Mouse (Mus musculus): ENCODE measurements around the gene Ovol3. TPM values are rescaled to one million over a fixed set of nuclear protein-coding genes. Genes with fewer than 3 reads are reported as not detected.
"Not testable (repeated sequence)": the region's sequence is repeated elsewhere in the genome, so short reads cannot be mapped to it uniquely, and the experiment has no call there.

The Ovol3 gene
- polyA plus RNA-seq, 1 experiment from 2014 or later = not detected

- no peak for ATAC-seq (ENCODE audit: low read depth)
Measured at GRCm38 (mm10) chr7:30265041-30265440, 29.5 kb upstream of the Ovol3 start.

GRCm38 (mm10) chr7:30251956-30252954, 16.7 kb upstream of the Ovol3 start:
- WGBS = 89% methylated on average over 12 of the region's 12 CpGs
- no peak overlapping the region for H3K27ac ChIP-seq (replicated peaks)

More at GRCm38 (mm10) chr7:30265041-30265440, 29.5 kb upstream of the Ovol3 start:
- no peaks in the 10 kb centered on the region for H3K27me3 ChIP-seq
- H3K4me3 ChIP-seq = no peak overlapping the region
- no peaks in the 10 kb centered on the region for H3K4me1 ChIP-seq (replicated peaks)
- H3K9ac ChIP-seq = no peak overlapping the region
- no peaks in the 10 kb centered on the region for H3K9me3 ChIP-seq
- H3K36me3 ChIP-seq = 0 out of 2 replicates have a peak, but pooled peaks cover 3% of the 10 kb centered on the region
- no peak overlapping the region for H3K4me2 ChIP-seq
- 88% methylated on average over 2 of the region's 2 CpGs for WGBS
- H3K27ac ChIP-seq (replicated peaks) = no peak overlapping the region

GRCm38 (mm10) chr7:30237374-30237773, 1.8 kb upstream of the Ovol3 start:
- not testable (repeated sequence) for H3K4me3 ChIP-seq; H3K9me3 ChIP-seq; H3K27me3 ChIP-seq; ATAC-seq (ENCODE audit: low read depth); H3K4me2 ChIP-seq; H3K27ac ChIP-seq (replicated peaks); H3K9ac ChIP-seq
- 94% methylated on average over 3 of the region's 3 CpGs for WGBS
- Histone ChIP-seq H3K4me1 (replicated peaks) (peaks cover 13% of the 10 kb centered on the region), H3K36me3 (peaks cover 24% of the 10 kb centered on the region)

More at GRCm38 (mm10) chr7:30251956-30252954, 16.7 kb upstream of the Ovol3 start:
- Histone ChIP-seq H3K9ac (0 out of 2 replicates have a peak overlapping the region, but pooled peaks have one; percentile 8), H3K4me2 (no peak overlapping the region), H3K4me1 (replicated peaks) (no peaks in the 10 kb centered on the region), H3K9me3 (no peaks in the 10 kb centered on the region), H3K36me3 (no peaks in the 10 kb centered on the region), H3K27me3 (no peaks in the 10 kb centered on the region), H3K4me3 (no peak overlapping the region)
- ATAC-seq (ENCODE audit: low read depth) = no peak

GRCm38 (mm10) chr7:30235091-30235490, 434 bp downstream of the Ovol3 start:
- Histone ChIP-seq H3K4me3 (no peak overlapping the region), H3K9me3 (no peaks in the 10 kb centered on the region), H3K27ac (replicated peaks) (no peak overlapping the region), H3K9ac (no peak overlapping the region), H3K27me3 (no peaks in the 10 kb centered on the region), H3K36me3 (peaks cover 25% of the 10 kb centered on the region), H3K4me1 (replicated peaks) (peaks cover 23% of the 10 kb centered on the region), H3K4me2 (no peak overlapping the region)
- WGBS = 90% methylated on average over 8 of the region's 8 CpGs
- no peak for ATAC-seq (ENCODE audit: low read depth)

GRCm38 (mm10) chr7:30234276-30234858, 1.2 kb downstream of the Ovol3 start:
- 94% methylated on average over 15 of the region's 15 CpGs for WGBS
- Histone ChIP-seq H3K9ac (no peak overlapping the region), H3K4me3 (no peak overlapping the region), H3K4me1 (replicated peaks) (peaks cover 23% of the 10 kb centered on the region), H3K36me3 (peaks cover 30% of the 10 kb centered on the region), H3K27ac (replicated peaks) (no peak overlapping the region), H3K4me2 (no peak overlapping the region), H3K27me3 (no peaks in the 10 kb centered on the region), H3K9me3 (no peaks in the 10 kb centered on the region)
- ATAC-seq (ENCODE audit: low read depth) = no peak

GRCm38 (mm10) chr7:30233387-30233786, 2.1 kb downstream of the Ovol3 start:
- Histone ChIP-seq H3K36me3 (peaks cover 37% of the 10 kb centered on the region), H3K4me2 (peak overlapping the region; percentile 72), H3K27ac (replicated peaks) (no peak overlapping the region), H3K27me3 (no peaks in the 10 kb centered on the region), H3K9ac (peak overlapping the region; percentile 80; the same call in 1 of the 2 replicates), H3K4me3 (peak overlapping the region; percentile 70), H3K9me3 (no peaks in the 10 kb centered on the region), H3K4me1 (replicated peaks) (peaks cover 23% of the 10 kb centered on the region)
- no peak for ATAC-seq (ENCODE audit: low read depth)
- WGBS = 90% methylated on average over 20 of the region's 20 CpGs

- Histone ChIP-seq H3K4me2 (peak overlapping the region; percentile 72), H3K27ac (replicated peaks) (peak overlapping the region; percentile 97), H3K9ac (peak overlapping the region; percentile 80), H3K9me3 (no peaks in the 10 kb centered on the region), H3K27me3 (no peaks in the 10 kb centered on the region), H3K4me3 (peak overlapping the region; percentile 70), H3K4me1 (replicated peaks) (peaks cover 23% of the 10 kb centered on the region), H3K36me3 (peaks cover 44% of the 10 kb centered on the region)
- WGBS = 6% methylated on average over 24 of the region's 24 CpGs
- peak; percentile 13 for ATAC-seq (ENCODE audit: low read depth)
Measured at GRCm38 (mm10) chr7:30232631-30233148, 2.8 kb downstream of the Ovol3 start.

- H3K36me3 ChIP-seq = peaks cover 52% of the 10 kb centered on the region
- peak; percentile 94 for ATAC-seq (ENCODE audit: low read depth)
- under 1% methylated on average over 67 of the region's 67 CpGs for WGBS
Measured at GRCm38 (mm10) chr7:30231669-30232454, 3.7 kb downstream of the Ovol3 start, which contains the start of the genes Polr2i and Tbcb. Gene Polr2i, plus strand, starts transcription at chr7:30231948. Gene Tbcb, minus strand, starts transcription at chr7:30232272.

GRCm38 (mm10) chr7:30231328-30231668, 4.2 kb downstream of the Ovol3 start:
- 0% methylated on average over 16 of the region's 16 CpGs for WGBS
- Histone ChIP-seq H3K9me3 (no peaks in the 10 kb centered on the region), H3K4me1 (replicated peaks) (peaks cover 23% of the 10 kb centered on the region), H3K27me3 (no peaks in the 10 kb centered on the region), H3K36me3 (peaks cover 58% of the 10 kb centered on the region), H3K4me3 (peak overlapping the region; percentile 70), H3K9ac (peak overlapping the region; percentile 80), H3K27ac (replicated peaks) (peak overlapping the region; percentile 97), H3K4me2 (peak overlapping the region; percentile 71)
- ATAC-seq (ENCODE audit: low read depth) = peak; percentile 44; the same call in 1 of the 2 replicates

More at GRCm38 (mm10) chr7:30231669-30232454, 3.7 kb downstream of the Ovol3 start, which contains the start of the genes Polr2i and Tbcb:
- Histone ChIP-seq H3K4me2 (peak within 1 kb of the TSS; percentile 72), H3K9ac (peak within 1 kb of the TSS; percentile 80), H3K4me3 (peak within 1 kb of the TSS; percentile 70), H3K27ac (replicated peaks) (peak within 1 kb of the TSS; percentile 97), H3K27me3 (no peaks in the 10 kb centered on the region), H3K4me1 (replicated peaks) (peaks cover 23% of the 10 kb centered on the region), H3K9me3 (no peaks in the 10 kb centered on the region)

- no peak for ATAC-seq (ENCODE audit: low read depth)
- no peak overlapping the region for H3K27ac ChIP-seq (replicated peaks)
- H3K9me3 ChIP-seq = no peaks in the 10 kb centered on the region
- H3K36me3 ChIP-seq = peaks cover 66% of the 10 kb centered on the region
- 94% methylated on average over 12 of the region's 12 CpGs for WGBS
- H3K4me2 ChIP-seq = no peak overlapping the region
- H3K4me3 ChIP-seq = no peak overlapping the region
- peaks cover 9% of the 10 kb centered on the region for H3K4me1 ChIP-seq (replicated peaks)
- H3K27me3 ChIP-seq = no peaks in the 10 kb centered on the region
- no peak overlapping the region for H3K9ac ChIP-seq
Measured at GRCm38 (mm10) chr7:30224206-30224605, 11.3 kb downstream of the Ovol3 start.

GRCm38 (mm10) chr7:30222205-30222604, 13.3 kb downstream of the Ovol3 start:
- Histone ChIP-seq H3K27ac (replicated peaks) (no peak overlapping the region), H3K4me2 (no peak overlapping the region), H3K4me1 (replicated peaks) (peaks cover 12% of the 10 kb centered on the region), H3K36me3 (peaks cover 48% of the 10 kb centered on the region), H3K9ac (no peak overlapping the region), H3K27me3 (no peaks in the 10 kb centered on the region), H3K9me3 (no peaks in the 10 kb centered on the region), H3K4me3 (no peak overlapping the region)
- 95% methylated on average over 5 of the region's 5 CpGs for WGBS
- no peak for ATAC-seq (ENCODE audit: low read depth)
